Mouse (Mus musculus): ENCODE results near the gene Gm10310. TPM values are rescaled to one million over a fixed set of nuclear protein-coding genes. Genes with fewer than 3 reads are reported as not detected.
"Not testable (repeated sequence)": the region's sequence is repeated elsewhere in the genome, so short reads cannot be mapped to it uniquely, and the experiment has no call there.

Gm10310 gene
- polyA plus RNA-seq (2016; fragmentation: Nextera tagmentation; extraction: Ambion mirVana): not detected in 2 replicates

- not testable (repeated sequence) for H3K4me2 ChIP-seq; H3K9me3 ChIP-seq; ATAC-seq (ENCODE audit: insufficient number of reproducible peaks, insufficient read depth, low FRiP score, low TSS enrichment, low read depth); H3K4me1 ChIP-seq (replicated peaks); H3K4me3 ChIP-seq (replicated peaks); H3K36me3 ChIP-seq; H3K9ac ChIP-seq (replicated peaks); H3K27me3 ChIP-seq; H3K27ac ChIP-seq
- no CpG with 5 or more reads among the region's 1 CpGs for WGBS
Observed at GRCm38 (mm10) chr10:129984962-129985361, at the start of gene Gm10310. Gm10310 (minus strand) TSS chr10:129985062.

GRCm38 (mm10) chr10:130030048-130030447, 45.2 kb upstream of the Gm10310 start, which contains the start of gene Olfr821:
Olfr821 (plus strand) TSS chr10:130030348.
- Histone ChIP-seq H3K27me3 (no peaks in the 10 kb centered on the region), H3K4me3 (replicated peaks) (no peak within 1 kb of the TSS), H3K9me3 (no peaks in the 10 kb centered on the region), H3K36me3 (no peaks in the 10 kb centered on the region), H3K4me2 (no peak within 1 kb of the TSS), H3K9ac (replicated peaks) (no peak within 1 kb of the TSS), H3K4me1 (replicated peaks) (no peaks in the 10 kb centered on the region), H3K27ac (no peak within 1 kb of the TSS)
- ATAC-seq (ENCODE audit: insufficient number of reproducible peaks, insufficient read depth, low FRiP score, low TSS enrichment, low read depth): no peak

- Histone ChIP-seq H3K9ac (replicated peaks) (no peak within 1 kb of the TSS), H3K27me3 (no peaks in the 10 kb centered on the region), H3K27ac (no peak within 1 kb of the TSS), H3K4me1 (replicated peaks) (no peaks in the 10 kb centered on the region), H3K36me3 (no peaks in the 10 kb centered on the region), H3K9me3 (no peaks in the 10 kb centered on the region), H3K4me3 (replicated peaks) (no peak within 1 kb of the TSS), H3K4me2 (no peak within 1 kb of the TSS)
- ATAC-seq (ENCODE audit: insufficient number of reproducible peaks, insufficient read depth, low FRiP score, low TSS enrichment, low read depth): no peak
Observed at GRCm38 (mm10) chr10:130012321-130012720, 27.5 kb upstream of the Gm10310 start, which contains the start of gene Olfr820. Olfr820 (plus strand) TSS chr10:130012621.

GRCm38 (mm10) chr10:130005366-130005765, 20.5 kb upstream of the Gm10310 start:
- H3K27me3 ChIP-seq; H3K36me3 ChIP-seq; H3K9me3 ChIP-seq; H3K4me1 ChIP-seq (replicated peaks); H3K9ac ChIP-seq (replicated peaks); H3K4me2 ChIP-seq; H3K27ac ChIP-seq; H3K4me3 ChIP-seq (replicated peaks); ATAC-seq (ENCODE audit: insufficient number of reproducible peaks, insufficient read depth, low FRiP score, low TSS enrichment, low read depth): not testable (repeated sequence)
- WGBS: 87% methylated on average over 4 of the region's 4 CpGs

GRCm38 (mm10) chr10:130004104-130004503, 19.2 kb upstream of the Gm10310 start:
- not testable (repeated sequence) for H3K27me3 ChIP-seq; H3K27ac ChIP-seq; H3K36me3 ChIP-seq; H3K4me2 ChIP-seq; H3K9me3 ChIP-seq; ATAC-seq (ENCODE audit: insufficient number of reproducible peaks, insufficient read depth, low FRiP score, low TSS enrichment, low read depth); H3K4me3 ChIP-seq (replicated peaks); H3K4me1 ChIP-seq (replicated peaks); H3K9ac ChIP-seq (replicated peaks)
- 86% methylated on average over 4 of the region's 4 CpGs for WGBS

- no CpG with 5 or more reads among the region's 3 CpGs for WGBS
- H3K9me3 ChIP-seq; H3K4me2 ChIP-seq; H3K27ac ChIP-seq; H3K4me3 ChIP-seq (replicated peaks); H3K36me3 ChIP-seq; H3K9ac ChIP-seq (replicated peaks); H3K4me1 ChIP-seq (replicated peaks); H3K27me3 ChIP-seq; ATAC-seq (ENCODE audit: insufficient number of reproducible peaks, insufficient read depth, low FRiP score, low TSS enrichment, low read depth): not testable (repeated sequence)
Observed at GRCm38 (mm10) chr10:129981867-129982266, 3.0 kb downstream of the Gm10310 start.

DNA sequence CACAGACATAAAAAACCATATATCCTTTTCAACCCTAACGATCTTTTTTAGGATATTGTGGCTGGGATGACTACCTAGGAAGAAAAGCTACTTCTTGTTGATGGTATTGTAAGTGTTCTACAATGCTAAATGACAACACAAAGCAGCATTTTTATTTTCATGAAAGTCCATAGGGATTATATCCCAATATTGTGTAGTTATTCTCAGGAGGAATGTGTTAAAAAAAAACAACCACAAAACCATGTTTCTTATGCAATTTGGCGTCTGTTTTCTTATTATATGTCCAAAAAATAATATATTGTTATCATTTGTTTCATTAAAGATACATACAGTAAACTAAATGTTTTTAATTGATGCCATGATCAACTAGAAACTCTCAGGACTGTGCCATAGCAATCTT, 8.8 kb downstream of the Gm10310 start, which contains the start of gene Olfr247:
Olfr247 (minus strand) TSS at position 101 of the 400 bp plus-strand sequence.
- H3K27me3 ChIP-seq; H3K4me3 ChIP-seq (replicated peaks); H3K4me2 ChIP-seq; ATAC-seq (ENCODE audit: insufficient number of reproducible peaks, insufficient read depth, low FRiP score, low TSS enrichment, low read depth); H3K36me3 ChIP-seq; H3K9ac ChIP-seq (replicated peaks); H3K9me3 ChIP-seq; H3K27ac ChIP-seq; H3K4me1 ChIP-seq (replicated peaks): not testable (repeated sequence)
- no CpG with 5 or more reads among the region's 2 CpGs for WGBS

GRCm38 (mm10) chr10:129972994-129973393, 11.9 kb downstream of the Gm10310 start:
- H3K9ac ChIP-seq (replicated peaks); H3K4me1 ChIP-seq (replicated peaks); H3K27ac ChIP-seq; ATAC-seq (ENCODE audit: insufficient number of reproducible peaks, insufficient read depth, low FRiP score, low TSS enrichment, low read depth); H3K27me3 ChIP-seq; H3K36me3 ChIP-seq; H3K4me3 ChIP-seq (replicated peaks); H3K9me3 ChIP-seq; H3K4me2 ChIP-seq: not testable (repeated sequence)
- no CpG with 5 or more reads among the region's 3 CpGs for WGBS

DNA sequence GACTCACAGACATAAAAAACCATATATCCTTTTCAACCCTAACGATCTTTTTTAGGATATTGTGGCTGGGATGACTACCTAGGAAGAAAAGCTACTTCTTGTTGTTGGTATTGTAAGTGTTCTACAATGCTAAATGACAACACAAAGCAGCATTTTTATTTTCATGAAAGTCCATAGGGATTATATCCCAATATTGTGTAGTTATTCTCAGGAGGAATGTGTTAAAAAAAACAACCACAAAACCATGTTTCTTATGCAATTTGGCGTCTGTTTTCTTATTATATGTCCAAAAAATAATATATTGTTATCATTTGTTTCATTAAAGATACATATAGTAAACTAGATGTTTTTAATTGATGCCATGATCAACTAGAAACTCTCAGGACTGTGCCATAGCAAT, 17.7 kb downstream of the Gm10310 start, which contains the start of gene Olfr819:
Olfr819 (minus strand) TSS at position 101 of the 400 bp plus-strand sequence.
- ATAC-seq (ENCODE audit: insufficient number of reproducible peaks, insufficient read depth, low FRiP score, low TSS enrichment, low read depth); H3K27ac ChIP-seq; H3K27me3 ChIP-seq; H3K4me3 ChIP-seq (replicated peaks); H3K4me2 ChIP-seq; H3K9me3 ChIP-seq; H3K9ac ChIP-seq (replicated peaks); H3K4me1 ChIP-seq (replicated peaks); H3K36me3 ChIP-seq: not testable (repeated sequence)
- 71% methylated on average over 2 of the region's 2 CpGs for WGBS

DNA sequence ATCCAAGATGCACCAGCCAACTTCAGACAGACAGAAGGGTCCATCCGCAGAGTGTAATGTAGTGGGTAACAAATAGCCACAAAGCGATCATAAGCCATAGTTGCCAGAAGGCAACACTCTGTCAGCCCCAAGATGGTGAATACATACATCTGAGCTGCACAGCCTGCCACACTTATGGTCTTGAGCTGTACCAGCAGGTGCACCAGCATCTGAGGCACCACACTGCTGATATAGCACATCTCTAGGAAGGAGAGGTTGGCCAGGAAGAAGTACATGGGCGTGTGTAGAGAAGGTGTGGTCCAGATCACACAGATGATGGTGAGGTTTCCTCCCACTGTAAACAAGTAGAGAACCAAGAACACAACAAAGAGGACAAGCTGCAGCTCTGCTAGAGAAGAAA, 18.6 kb downstream of the Gm10310 start:
- H3K9me3 ChIP-seq; H3K27ac ChIP-seq; H3K4me2 ChIP-seq; ATAC-seq (ENCODE audit: insufficient number of reproducible peaks, insufficient read depth, low FRiP score, low TSS enrichment, low read depth); H3K36me3 ChIP-seq; H3K4me1 ChIP-seq (replicated peaks); H3K9ac ChIP-seq (replicated peaks); H3K27me3 ChIP-seq; H3K4me3 ChIP-seq (replicated peaks): not testable (repeated sequence)
- 95% methylated on average over 2 of the region's 3 CpGs for WGBS

DNA sequence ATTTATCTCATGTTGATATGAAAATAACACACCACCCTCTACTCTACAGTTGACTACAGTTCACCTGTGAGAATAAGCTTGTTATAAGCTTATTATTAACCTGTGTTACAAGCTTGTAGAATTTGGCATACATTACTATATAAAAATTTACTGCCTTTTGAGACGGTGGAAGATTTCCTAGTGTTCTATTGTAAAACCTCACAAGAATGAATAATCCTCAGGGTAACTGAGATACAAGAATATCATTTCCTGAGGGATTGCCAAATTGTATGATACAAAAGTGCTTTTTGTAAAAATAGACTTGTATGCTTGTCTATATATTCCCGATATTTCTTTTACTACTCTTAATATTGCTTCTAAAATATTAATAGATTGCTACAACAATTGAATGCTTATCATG, 35.9 kb downstream of the Gm10310 start, which contains the start of gene Olfr818:
Olfr818 (minus strand) TSS at position 101 of the 400 bp plus-strand sequence.
- no peak within 1 kb of the TSS for H3K27ac ChIP-seq
- no peak within 1 kb of the TSS for H3K4me3 ChIP-seq (replicated peaks)
- no peak within 1 kb of the TSS for H3K4me2 ChIP-seq
- ATAC-seq (ENCODE audit: insufficient number of reproducible peaks, insufficient read depth, low FRiP score, low TSS enrichment, low read depth): no peak
- no peaks in the 10 kb centered on the region for H3K9me3 ChIP-seq
- WGBS: 89% methylated on average over 2 of the region's 2 CpGs
- no peaks in the 10 kb centered on the region for H3K36me3 ChIP-seq
- no peaks in the 10 kb centered on the region for H3K4me1 ChIP-seq (replicated peaks)
- H3K9ac ChIP-seq (replicated peaks): no peak within 1 kb of the TSS
- no peaks in the 10 kb centered on the region for H3K27me3 ChIP-seq

All from limb, embryonic 12.5 days (tissue).